Mouse (Mus musculus) Muller cell, postnatal 12 days (primary cell): ENCODE results near the gene Sgip1.

Experiments used
- DNase-seq: peaks from one replicate; pipeline ENCODE4 v3.0.0-alpha.2; 2015; ENCODE audit errors: inconsistent ontology term

Gene Sgip1

GRCm38 (mm10) chr4:102840062-102840798 is 99.1 kb downstream of the Sgip1 start:
- no peak for DNase-seq

- peak; percentile 51 for DNase-seq
These were observed 100.0 kb downstream of the Sgip1 start for GRCm38 (mm10) chr4:102840956-102841729.

GRCm38 (mm10) chr4:102850498-102850897 is 109.4 kb downstream of the Sgip1 start:
- DNase-seq, result no peak

GRCm38 (mm10) chr4:102851161-102851560 is 110.1 kb downstream of the Sgip1 start:
- DNase-seq, result no peak

- no peak for DNase-seq
These were observed 111.2 kb downstream of the Sgip1 start for GRCm38 (mm10) chr4:102852290-102852689.

- no peak for DNase-seq
These were observed 111.7 kb downstream of the Sgip1 start for GRCm38 (mm10) chr4:102852808-102853207.

- DNase-seq, result no peak
These were observed 112.4 kb downstream of the Sgip1 start for GRCm38 (mm10) chr4:102853330-102854022.

- peak; percentile 22 for DNase-seq
These were observed 114.1 kb downstream of the Sgip1 start for GRCm38 (mm10) chr4:102854928-102855892.

- peak; percentile 36 for DNase-seq
These were observed 115.0 kb downstream of the Sgip1 start for GRCm38 (mm10) chr4:102856086-102856485.

- no peak for DNase-seq
These were observed 118.4 kb downstream of the Sgip1 start for GRCm38 (mm10) chr4:102859259-102860194.

- peak; percentile 41 for DNase-seq
These were observed 121.9 kb downstream of the Sgip1 start for GRCm38 (mm10) chr4:102862751-102863710.

- no peak for DNase-seq
These were observed 125.4 kb downstream of the Sgip1 start for GRCm38 (mm10) chr4:102866531-102866930.

- peak; percentile 15 for DNase-seq
These were observed 130.2 kb downstream of the Sgip1 start for GRCm38 (mm10) chr4:102871274-102871673.

- peak; percentile 56 for DNase-seq
These were observed 142.0 kb downstream of the Sgip1 start for GRCm38 (mm10) chr4:102883142-102883541.

- no peak for DNase-seq
These were observed 143.1 kb downstream of the Sgip1 start for GRCm38 (mm10) chr4:102884228-102884627.

GRCm38 (mm10) chr4:102886459-102886858 is 145.4 kb downstream of the Sgip1 start:
- no peak for DNase-seq

- no peak for DNase-seq
These were observed 145.8 kb downstream of the Sgip1 start for GRCm38 (mm10) chr4:102886902-102887301.

- DNase-seq, result no peak
These were observed 146.9 kb downstream of the Sgip1 start for GRCm38 (mm10) chr4:102887770-102888689.
